Mouse (Mus musculus) liver, embryonic 14.5 days (tissue): ENCODE data around the gene Zbtb34. TPM values are rescaled to one million over a fixed set of nuclear protein-coding genes. Genes with fewer than 3 reads are reported as not detected.

Experiments
- ATAC-seq: fragments of 200-750 bp; cut with Nextera tagmentation; 2 replicates; pipeline ENCODE4 v1.8.0; 2017; ENCODE audit warnings: moderate number of reproducible peaks, mild to moderate bottlenecking, moderate library complexity; ENCODE audit not compliant: insufficient read depth
- DNase-seq, 3 experiments: peaks; one replicate each; pipeline ENCODE4 v3.0.0-alpha.2; 2012 to 2013; ENCODE audit warnings: low read depth in 3 of 3, low spot score in 3 of 3
- H3K27ac ChIP-seq: fragments of 300-500 bp; sonication (generic); 2 replicates; pipeline ENCODE4 v1.5.1; 2014; ENCODE audit warnings: moderate library complexity, mild to moderate bottlenecking, control low read depth, inconsistent platforms
- H3K27me3 ChIP-seq: fragments of 300-500 bp; sonication (generic); 2 replicates; pipeline ENCODE4 v1.6.1; 2014; ENCODE audit warnings: mild to moderate bottlenecking, low read length, moderate library complexity; ENCODE audit not compliant: control insufficient read depth, insufficient read depth
- H3K36me3 ChIP-seq: fragments of 300-500 bp; sonication (generic); replicated peaks from 2 replicates; pipeline ENCODE4 v1.6.1; 2014; ENCODE audit warnings: low read depth; ENCODE audit not compliant: control insufficient read depth, insufficient read depth
- H3K4me1 ChIP-seq, 2 experiments: fragments of 200-500 bp in 1 of 2; fragments of 300-500 bp in 1 of 2; sonication (generic) in 1 of 2; replicated peaks; 2 replicates each; pipeline ENCODE4 v1.6.1; 2012 to 2014; ENCODE audit warnings: antibody characterized with exemption in 1 of 2, inconsistent platforms in 1 of 2, low read length in 1 of 2; ENCODE audit not compliant: control insufficient read depth in 2 of 2, insufficient read depth in 2 of 2
- H3K4me2 ChIP-seq: fragments of 300-500 bp; sonication (generic); 2 replicates; pipeline ENCODE4 v1.6.1; 2014; ENCODE audit warnings: low read depth, mild to moderate bottlenecking, control low read depth, moderate library complexity
- H3K4me3 ChIP-seq, 2 experiments: fragments of 200-500 bp in 1 of 2; fragments of 300-500 bp in 1 of 2; sonication (generic) in 1 of 2; 2 replicates each; pipeline ENCODE4 v1.5.1; 2012 to 2014; ENCODE audit warnings: low read depth in 2 of 2, low read length in 2 of 2, mild to moderate bottlenecking in 2 of 2, control low read depth in 1 of 2, inconsistent platforms in 1 of 2, moderate library complexity in 1 of 2; ENCODE audit not compliant: insufficient read depth in 1 of 2
- H3K9ac ChIP-seq: fragments of 300-500 bp; sonication (generic); replicated peaks from 2 replicates; pipeline ENCODE4 v1.6.1; 2014; ENCODE audit warnings: mild to moderate bottlenecking, control low read depth, moderate library complexity
- H3K9me3 ChIP-seq: fragments of 300-500 bp; sonication (generic); 2 replicates; pipeline ENCODE4 v1.6.1; 2016; ENCODE audit warnings: low read length, mixed read lengths; ENCODE audit not compliant: control insufficient read depth
- CTCF ChIP-seq: IDR thresholded peaks from 2 replicates; pipeline ENCODE4 v1.5.1; 2016; ENCODE audit warnings: antibody characterized with exemption, low read depth, control low read depth
- EP300 ChIP-seq: IDR thresholded peaks from 2 replicates; pipeline ENCODE4 v1.6.1; 2016; ENCODE audit warnings: antibody characterized with exemption, low read depth
- WGBS: fragments of 180-500 bp; shearing (Covaris S2); extraction: QIAGEN DNeasy Blood & Tissue Kit; methylation state at CpG from one replicate; pipeline ENCODE4 v1.1.7; 2014; ENCODE audit not compliant: insufficient replicate concordance; 5-methylcytosine and 5-hydroxymethylcytosine counted together
- polyA plus RNA-seq, 2 experiments: library from polyadenylated mRNA; depleted of rRNA in 1 of 2; stranded (reverse) in 1 of 2; unstranded in 1 of 2; fragments of >200 nt; fragmentation: Nextera tagmentation in 1 of 2; extraction: Ambion mirVana in 1 of 2; gene quantifications; 2 replicates each; pipeline versions ENCODE4 v1.2.1 to v1.2.3; 2012 to 2014

The Zbtb34 gene
- polyA plus RNA-seq, 2 experiments = 1.3 to 3.9 TPM

GRCm38 (mm10) chr2:33467546-33468465 lies 36.7 kb upstream of the Zbtb34 start:
- no peaks in the 10 kb centered on the region for H3K27me3 ChIP-seq
- H3K4me3 ChIP-seq = peak overlapping the region; percentile 87 to 90
- TF ChIP-seq EP300 = no peak
- TF ChIP-seq CTCF = no peak
- H3K27ac ChIP-seq = peak overlapping the region; percentile 38
- peak overlapping the region; percentile 85 for H3K9ac ChIP-seq
- peaks cover 6 to 10% of the 10 kb centered on the region in 2 experiments for H3K4me1 ChIP-seq
- H3K36me3 ChIP-seq = peaks cover 2% of the 10 kb centered on the region
- DNase-seq (no peak), ATAC-seq (peak; percentile 69)
- no peaks in the 10 kb centered on the region for H3K9me3 ChIP-seq
- peak overlapping the region; percentile 71 for H3K4me2 ChIP-seq
- 4% methylated on average over 50 of the region's 57 CpGs for WGBS

GRCm38 (mm10) chr2:33465966-33466365 lies 34.8 kb upstream of the Zbtb34 start:
- TF ChIP-seq EP300 = no peak
- no peak for TF ChIP-seq CTCF
- Histone ChIP-seq H3K4me2 (no peak overlapping the region), H3K9me3 (no peaks in the 10 kb centered on the region), H3K27ac (no peak overlapping the region), H3K9ac (no peak overlapping the region), H3K4me3 (no peak overlapping the region), H3K4me1 (peaks cover 6 to 10% of the 10 kb centered on the region in 2 experiments), H3K27me3 (no peaks in the 10 kb centered on the region), H3K36me3 (peaks cover 13% of the 10 kb centered on the region)
- 71% methylated on average over 4 of the region's 4 CpGs for WGBS
- DNase-seq (no peak), ATAC-seq (no peak)

GRCm38 (mm10) chr2:33465215-33465614 lies 34.1 kb upstream of the Zbtb34 start:
- Histone ChIP-seq H3K9me3 (no peaks in the 10 kb centered on the region), H3K4me2 (no peak overlapping the region), H3K27ac (no peak overlapping the region), H3K9ac (no peak overlapping the region), H3K4me3 (no peak overlapping the region), H3K27me3 (no peaks in the 10 kb centered on the region), H3K4me1 (peaks cover 6 to 10% of the 10 kb centered on the region in 2 experiments), H3K36me3 (peaks cover 13% of the 10 kb centered on the region)
- ATAC-seq = no peak
- TF ChIP-seq CTCF = no peak
- no peak for TF ChIP-seq EP300
- WGBS = 73% methylated on average over 5 of the region's 5 CpGs
- DNase-seq = no peak

- H3K9me3 ChIP-seq = no peaks in the 10 kb centered on the region
- TF ChIP-seq EP300 (no peak), CTCF (no peak)
These were observed 30.9 kb upstream of the Zbtb34 start for GRCm38 (mm10) chr2:33462066-33462465.

DNA sequence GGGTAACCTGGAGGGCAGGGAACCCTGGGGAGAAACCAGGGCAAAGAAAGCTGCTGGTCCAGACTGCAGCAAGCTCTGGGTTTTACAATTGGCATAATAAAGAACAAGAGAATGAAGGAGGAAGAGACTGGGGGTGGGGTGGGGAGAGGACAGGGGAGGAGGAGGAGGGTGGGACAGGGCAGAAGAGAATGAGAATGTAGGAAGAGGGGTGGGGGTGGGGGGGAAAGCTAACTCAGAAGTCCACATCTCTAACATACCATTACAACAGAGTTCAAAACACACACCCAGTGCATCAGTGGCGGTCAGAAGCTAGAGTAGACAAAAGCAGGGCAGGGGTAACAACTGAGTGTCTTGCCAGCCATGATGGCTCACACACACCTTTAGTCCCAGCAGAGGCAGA lies 29.9 kb upstream of the Zbtb34 start:
- Histone ChIP-seq H3K4me1 (peaks cover 0 to 4% of the 10 kb centered on the region in 2 experiments; a peak in 1 of 4 replicates), H3K4me3 (no peak overlapping the region), H3K9ac (no peak overlapping the region), H3K27me3 (no peaks in the 10 kb centered on the region), H3K27ac (no peak overlapping the region), H3K4me2 (no peak overlapping the region), H3K36me3 (peaks cover 13% of the 10 kb centered on the region), H3K9me3 (no peaks in the 10 kb centered on the region)
- TF ChIP-seq EP300 (no peak), CTCF (no peak)
- DNase-seq (no peak), ATAC-seq (no peak)
- WGBS = 76% methylated on average over 1 of the region's 1 CpGs

More at GRCm38 (mm10) chr2:33462066-33462465, 30.9 kb upstream of the Zbtb34 start:
- H3K4me2 ChIP-seq = no peak overlapping the region
- no peak overlapping the region for H3K9ac ChIP-seq
- H3K36me3 ChIP-seq = peaks cover 13% of the 10 kb centered on the region
- WGBS = 78% methylated on average over 7 of the region's 7 CpGs
- DNase-seq = no peak
- no peaks in the 10 kb centered on the region for H3K27me3 ChIP-seq
- H3K27ac ChIP-seq = no peak overlapping the region
- H3K4me1 ChIP-seq = peaks cover 3 to 7% of the 10 kb centered on the region in 2 experiments; a peak in 3 of 4 replicates
- no peak overlapping the region for H3K4me3 ChIP-seq
- no peak for ATAC-seq
